Mouse (Mus musculus) embryonic facial prominence, embryonic 13.5 days (tissue): ENCODE results near the gene Strip1. TPM values are rescaled to one million over a fixed set of nuclear protein-coding genes. Genes with fewer than 3 reads are reported as not detected.
A peak's percentile ranks its signal among the peaks of the same experiment; 100 is the strongest.
"Not testable (repeated sequence)": the region's sequence is repeated elsewhere in the genome, so short reads cannot be mapped to it uniquely, and the experiment has no call there.

Experiments used
- ATAC-seq: fragments of 200-750 bp; cut with Nextera tagmentation; 2 replicates; pipeline ENCODE4 v1.8.0; 2017; ENCODE audit warnings: low read depth; ENCODE audit not compliant: insufficient number of reproducible peaks, insufficient read depth, low FRiP score, low TSS enrichment
- H3K27ac ChIP-seq: fragments of 300-500 bp; sonication (generic); 2 replicates; pipeline ENCODE4 v1.5.1; 2015; ENCODE audit warnings: moderate library complexity, mild to moderate bottlenecking, inconsistent platforms
- H3K27me3 ChIP-seq: fragments of 300-500 bp; sonication (generic); 2 replicates; pipeline ENCODE4 v1.6.1; 2015; ENCODE audit warnings: mild to moderate bottlenecking, inconsistent platforms
- H3K36me3 ChIP-seq: fragments of 300-500 bp; sonication (generic); 2 replicates; pipeline ENCODE4 v1.6.1; 2015; ENCODE audit warnings: mild to moderate bottlenecking, inconsistent platforms
- H3K4me1 ChIP-seq: fragments of 300-500 bp; sonication (generic); 2 replicates; pipeline ENCODE4 v1.6.1; 2015; ENCODE audit warnings: inconsistent platforms
- H3K4me2 ChIP-seq: fragments of 300-500 bp; sonication (generic); 2 replicates; pipeline ENCODE4 v1.6.1; 2015; ENCODE audit warnings: moderate library complexity, mild to moderate bottlenecking, inconsistent platforms
- H3K4me3 ChIP-seq: fragments of 300-500 bp; sonication (generic); 2 replicates; pipeline ENCODE4 v1.5.1; 2015; ENCODE audit warnings: mild to moderate bottlenecking, inconsistent platforms
- H3K9ac ChIP-seq: fragments of 300-500 bp; sonication (generic); 2 replicates; pipeline ENCODE4 v1.6.1; 2015; ENCODE audit warnings: mild to moderate bottlenecking, inconsistent platforms
- H3K9me3 ChIP-seq: fragments of 300-500 bp; sonication (generic); 2 replicates; pipeline ENCODE4 v1.6.1; 2016; ENCODE audit warnings: inconsistent platforms
- WGBS: fragments of 180-500 bp; shearing (Covaris S2); methylation state at CpG from one replicate; pipeline ENCODE4 v1.1.7; 2015; ENCODE audit warnings: mixed read lengths; 5-methylcytosine and 5-hydroxymethylcytosine counted together
- polyA plus RNA-seq: library from polyadenylated mRNA; unstranded; fragments of >200 nt; fragmentation: Nextera tagmentation; extraction: Ambion mirVana; gene quantifications from 2 replicates; pipeline ENCODE4 v1.2.1, GENCODE M21; 2015

Strip1 gene
- polyA plus RNA-seq, 1 experiment from 2014 or later = 69.1 TPM

- no peaks in the 10 kb centered on the region for H3K9me3 ChIP-seq
- no peaks in the 10 kb centered on the region for H3K36me3 ChIP-seq
- no peak overlapping the region for H3K27ac ChIP-seq
- H3K4me3 ChIP-seq = no peak overlapping the region
- no peak overlapping the region for H3K4me2 ChIP-seq
- no peak overlapping the region for H3K9ac ChIP-seq
- 86% methylated on average over 3 of the region's 3 CpGs for WGBS
- H3K27me3 ChIP-seq = no peaks in the 10 kb centered on the region
- ATAC-seq = no peak
- H3K4me1 ChIP-seq = peaks cover 1% of the 10 kb centered on the region; the same call in 1 of the 2 replicates
These were observed 21.5 kb upstream of the Strip1 start for GRCm38 (mm10) chr3:107652968-107653367.

DNA sequence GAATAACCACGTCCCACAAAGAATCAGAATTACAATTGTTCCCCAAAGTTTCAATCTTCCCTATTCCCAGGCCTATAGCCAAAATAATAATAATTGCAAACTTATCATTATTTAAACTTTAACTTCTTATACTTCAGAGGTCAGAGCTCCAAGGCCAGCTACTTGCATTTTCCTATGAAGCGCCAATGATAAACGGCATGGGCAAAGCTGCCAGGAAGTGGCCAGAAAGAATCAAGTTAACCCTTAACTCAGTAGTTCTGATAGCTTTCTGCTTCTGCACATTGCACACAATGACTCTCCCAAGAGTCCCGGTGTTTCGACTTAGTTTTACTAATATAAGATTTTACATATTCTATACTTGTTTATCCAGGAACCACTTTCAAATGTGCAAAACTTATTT, 18.8 kb upstream of the Strip1 start:
- H3K36me3 ChIP-seq = not testable (repeated sequence)

GRCm38 (mm10) chr3:107646947-107647346, 15.5 kb upstream of the Strip1 start:
- no peaks in the 10 kb centered on the region for H3K27me3 ChIP-seq
- ATAC-seq = no peak
- H3K36me3 ChIP-seq = no peaks in the 10 kb centered on the region
- 88% methylated on average over 3 of the region's 3 CpGs for WGBS
- H3K9me3 ChIP-seq = no peaks in the 10 kb centered on the region
- no peak overlapping the region for H3K9ac ChIP-seq
- H3K4me3 ChIP-seq = no peak overlapping the region
- H3K4me2 ChIP-seq = no peak overlapping the region
- H3K4me1 ChIP-seq = peaks cover 5% of the 10 kb centered on the region; the same call in 1 of the 2 replicates
- H3K27ac ChIP-seq = no peak overlapping the region

More for the DNA sequence above, 18.8 kb upstream of the Strip1 start:
- ATAC-seq, H3K9me3 ChIP-seq, H3K4me1 ChIP-seq, H3K9ac ChIP-seq, H3K4me2 ChIP-seq, H3K27me3 ChIP-seq, H3K4me3 ChIP-seq, H3K27ac ChIP-seq: not testable (repeated sequence)
- WGBS = 73% methylated on average over 5 of the region's 5 CpGs

DNA sequence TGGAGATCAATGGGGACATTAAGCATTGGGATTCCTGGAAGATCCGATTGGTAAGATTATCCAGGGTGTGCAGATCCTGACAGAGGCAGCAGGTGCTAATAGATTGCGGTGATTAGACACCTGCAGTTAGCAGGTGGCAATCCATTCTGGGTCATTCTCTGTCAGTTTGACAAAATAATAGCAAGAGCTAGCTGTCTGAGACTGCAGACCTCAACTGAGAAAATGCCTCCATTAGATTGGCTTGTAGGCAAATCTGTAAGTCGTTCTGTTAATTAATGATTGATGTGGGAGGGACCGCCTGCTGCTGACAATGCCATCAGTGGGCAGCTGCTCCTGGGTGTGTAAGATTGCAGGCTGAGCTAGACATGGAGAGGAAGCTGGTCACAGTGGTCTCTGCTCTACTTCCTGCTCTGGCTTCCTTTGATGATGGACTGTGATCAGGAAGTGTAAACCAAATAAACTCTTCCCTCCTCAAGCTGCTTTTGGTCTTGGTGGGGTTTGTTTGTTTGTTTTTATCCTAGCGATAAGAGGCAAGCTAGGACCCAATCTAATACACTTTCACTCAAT, 6.2 kb upstream of the Strip1 start:
- Histone ChIP-seq H3K27ac (no peak overlapping the region), H3K4me2 (no peak overlapping the region), H3K4me3 (no peak overlapping the region), H3K4me1 (no peaks in the 10 kb centered on the region), H3K36me3 (no peaks in the 10 kb centered on the region), H3K27me3 (no peaks in the 10 kb centered on the region), H3K9me3 (no peaks in the 10 kb centered on the region), H3K9ac (no peak overlapping the region)
- WGBS = 75% methylated on average over 5 of the region's 5 CpGs
- ATAC-seq = no peak

DNA sequence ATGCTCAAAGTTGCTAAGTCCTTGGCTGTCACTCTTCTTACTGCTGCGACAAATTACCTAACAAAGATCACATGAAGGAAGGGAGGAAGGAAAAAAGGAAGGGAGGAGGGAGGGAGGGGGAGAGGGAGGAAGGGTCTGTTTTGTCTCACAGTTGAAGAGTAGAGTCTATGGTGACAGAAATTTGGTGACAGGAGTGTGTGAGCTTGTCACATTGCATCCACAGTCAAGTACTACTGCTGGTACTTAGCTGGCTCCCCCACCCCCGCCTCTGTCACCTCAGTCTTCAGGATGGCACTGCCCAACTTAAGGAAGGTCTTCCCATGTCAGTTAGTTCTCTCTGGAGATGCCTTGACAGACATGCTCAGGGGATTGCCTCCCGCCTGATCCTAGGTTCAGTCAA, 4.7 kb upstream of the Strip1 start:
- H3K27ac ChIP-seq = no peak overlapping the region
- no peak overlapping the region for H3K4me3 ChIP-seq
- ATAC-seq = no peak
- H3K4me2 ChIP-seq = no peak overlapping the region
- H3K36me3 ChIP-seq = no peaks in the 10 kb centered on the region
- no peaks in the 10 kb centered on the region for H3K9me3 ChIP-seq
- no peaks in the 10 kb centered on the region for H3K27me3 ChIP-seq
- H3K9ac ChIP-seq = no peak overlapping the region
- no peaks in the 10 kb centered on the region for H3K4me1 ChIP-seq
- WGBS = 73% methylated on average over 3 of the region's 3 CpGs

- Histone ChIP-seq H3K4me1 (no peaks in the 10 kb centered on the region), H3K27ac (no peak overlapping the region), H3K9me3 (no peaks in the 10 kb centered on the region), H3K9ac (no peak overlapping the region), H3K27me3 (no peaks in the 10 kb centered on the region), H3K4me3 (no peak overlapping the region), H3K36me3 (no peaks in the 10 kb centered on the region), H3K4me2 (no peak overlapping the region)
- 49% methylated on average over 8 of the region's 8 CpGs for WGBS
- no peak for ATAC-seq
These were observed 4.3 kb upstream of the Strip1 start for GRCm38 (mm10) chr3:107635836-107636235.

GRCm38 (mm10) chr3:107633906-107634305, 2.4 kb upstream of the Strip1 start:
- no peaks in the 10 kb centered on the region for H3K27me3 ChIP-seq
- H3K4me3 ChIP-seq = no peak overlapping the region
- no peak overlapping the region for H3K27ac ChIP-seq
- no peak overlapping the region for H3K9ac ChIP-seq
- ATAC-seq = no peak
- no peak overlapping the region for H3K4me2 ChIP-seq
- WGBS = 89% methylated on average over 9 of the region's 9 CpGs
- peaks cover under 1% of the 10 kb centered on the region; the same call in 1 of the 2 replicates for H3K36me3 ChIP-seq
- peaks cover 9% of the 10 kb centered on the region for H3K4me1 ChIP-seq
- no peaks in the 10 kb centered on the region for H3K9me3 ChIP-seq

- peaks cover 10% of the 10 kb centered on the region for H3K36me3 ChIP-seq
- H3K4me3 ChIP-seq = no peak overlapping the region
- no peaks in the 10 kb centered on the region for H3K9me3 ChIP-seq
- 84% methylated on average over 4 of the region's 4 CpGs for WGBS
- no peak for ATAC-seq
- no peak overlapping the region for H3K27ac ChIP-seq
- H3K9ac ChIP-seq = no peak overlapping the region
- no peaks in the 10 kb centered on the region for H3K27me3 ChIP-seq
- H3K4me2 ChIP-seq = no peak overlapping the region
- peaks cover 9% of the 10 kb centered on the region for H3K4me1 ChIP-seq
These were observed 1.3 kb upstream of the Strip1 start for GRCm38 (mm10) chr3:107632786-107633185.

DNA sequence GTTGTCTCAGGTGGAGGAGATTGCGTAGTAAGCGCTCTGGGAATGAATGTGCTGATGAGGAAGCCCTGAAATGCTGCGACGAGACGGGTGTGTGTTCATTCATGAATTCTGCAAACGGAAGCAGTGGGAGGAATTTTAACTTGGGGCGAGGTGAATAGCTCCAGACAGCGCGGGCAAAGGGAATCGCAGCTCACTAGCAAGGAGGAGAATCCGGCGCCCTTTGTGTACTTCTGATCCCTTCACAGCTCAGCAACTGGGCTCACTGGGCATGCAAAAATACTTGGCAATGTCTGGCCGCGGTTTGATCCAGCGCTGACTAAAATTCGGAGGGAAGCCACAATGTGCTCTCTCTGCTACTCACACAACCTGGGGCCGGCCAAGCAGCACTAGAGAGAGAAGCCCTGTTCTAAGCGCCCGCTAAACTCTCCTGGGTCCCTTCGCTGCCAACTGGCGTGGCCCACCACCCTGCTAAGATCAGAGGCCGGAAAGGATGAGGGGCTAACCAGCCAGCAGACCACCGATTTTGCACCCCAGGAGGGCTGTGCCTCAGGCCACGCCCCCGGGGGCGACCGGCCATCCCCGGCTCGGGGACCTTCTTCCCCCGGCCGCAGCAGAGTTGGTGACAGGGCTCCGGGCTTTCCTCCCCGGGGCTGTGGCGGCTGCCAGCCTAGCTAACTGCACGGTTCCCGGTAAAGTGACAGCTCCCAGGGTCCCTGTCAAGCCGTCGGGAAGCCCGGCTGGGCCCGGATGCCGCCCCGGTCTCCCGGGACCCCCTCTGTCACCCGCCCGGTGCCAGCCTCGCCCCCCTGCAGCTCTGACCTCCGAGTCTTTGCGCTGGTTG, 592 bp downstream of the Strip1 start, which contains the start of gene Gm10961:
Gm10961 (plus strand) TSS at position 641 of the 841 bp plus-strand sequence.
- H3K4me3 ChIP-seq = peak within 1 kb of the TSS; percentile 99
- no peaks in the 10 kb centered on the region for H3K9me3 ChIP-seq
- H3K27ac ChIP-seq = peak within 1 kb of the TSS; percentile 96
- H3K9ac ChIP-seq = peak within 1 kb of the TSS; percentile 98
- H3K4me2 ChIP-seq = peak within 1 kb of the TSS; percentile 87
- H3K27me3 ChIP-seq = no peaks in the 10 kb centered on the region
- peaks cover 9% of the 10 kb centered on the region for H3K4me1 ChIP-seq
- H3K36me3 ChIP-seq = peaks cover 29% of the 10 kb centered on the region
- ATAC-seq = peak; percentile 45
- under 1% methylated on average over 48 of the region's 48 CpGs for WGBS

DNA sequence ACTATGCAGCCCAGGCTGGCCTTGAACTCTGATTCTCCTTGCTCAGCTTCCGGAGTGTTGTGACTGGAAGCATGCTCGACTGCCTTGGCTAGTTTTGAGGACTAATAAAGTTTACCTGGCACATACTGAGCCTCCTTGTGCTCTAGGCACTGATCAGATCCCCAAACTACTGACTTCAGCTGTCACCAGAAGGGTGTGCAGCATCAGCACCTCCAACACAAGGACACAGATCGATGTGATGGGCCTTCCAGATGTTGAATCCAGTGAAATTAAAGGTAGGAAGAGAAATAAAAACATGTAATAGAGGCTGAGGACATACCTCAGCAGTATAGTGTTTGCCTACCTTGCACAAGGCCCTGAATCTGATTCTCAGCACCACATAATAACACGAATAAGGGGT, 2.1 kb downstream of the Strip1 start:
- H3K27me3 ChIP-seq = no peaks in the 10 kb centered on the region
- 93% methylated on average over 4 of the region's 4 CpGs for WGBS
- H3K36me3 ChIP-seq = peaks cover 44% of the 10 kb centered on the region
- H3K27ac ChIP-seq = no peak overlapping the region
- no peak overlapping the region for H3K4me3 ChIP-seq
- no peaks in the 10 kb centered on the region for H3K9me3 ChIP-seq
- peaks cover 9% of the 10 kb centered on the region for H3K4me1 ChIP-seq
- no peak for ATAC-seq
- no peak overlapping the region for H3K4me2 ChIP-seq
- H3K9ac ChIP-seq = no peak overlapping the region

DNA sequence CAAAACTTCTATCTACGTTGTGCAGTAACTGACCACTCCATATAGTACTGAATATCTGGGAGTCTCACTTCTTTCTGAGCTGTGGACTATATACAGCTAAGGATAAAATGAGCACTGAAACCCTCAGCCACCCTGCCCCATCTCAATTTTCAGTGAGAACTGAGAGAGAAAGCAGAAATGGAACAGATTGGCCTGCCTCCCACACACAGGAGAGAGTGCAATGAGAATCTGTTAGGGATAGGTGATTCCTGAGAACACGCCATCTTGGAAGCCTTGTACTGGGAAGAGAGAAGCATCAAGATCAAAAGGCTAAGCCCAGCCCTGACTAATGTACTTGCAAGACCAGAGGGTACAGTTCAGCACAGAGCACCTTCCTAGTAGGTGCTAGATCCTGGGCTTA, 2.9 kb downstream of the Strip1 start:
- H3K4me1 ChIP-seq = peaks cover 9% of the 10 kb centered on the region
- H3K9ac ChIP-seq = no peak overlapping the region
- H3K36me3 ChIP-seq = peaks cover 52% of the 10 kb centered on the region
- H3K27ac ChIP-seq = no peak overlapping the region
- H3K4me3 ChIP-seq = no peak overlapping the region
- H3K4me2 ChIP-seq = no peak overlapping the region
- no peaks in the 10 kb centered on the region for H3K27me3 ChIP-seq
- no peak for ATAC-seq
- H3K9me3 ChIP-seq = no peaks in the 10 kb centered on the region
- 97% methylated on average over 2 of the region's 2 CpGs for WGBS

- H3K9me3 ChIP-seq = no peaks in the 10 kb centered on the region
- H3K27ac ChIP-seq = no peak overlapping the region
- no peak overlapping the region for H3K9ac ChIP-seq
- peaks cover 62% of the 10 kb centered on the region for H3K36me3 ChIP-seq
- H3K27me3 ChIP-seq = no peaks in the 10 kb centered on the region
- H3K4me3 ChIP-seq = no peak overlapping the region
- no peak for ATAC-seq
- 93% methylated on average over 7 of the region's 7 CpGs for WGBS
- peaks cover 9% of the 10 kb centered on the region for H3K4me1 ChIP-seq
- H3K4me2 ChIP-seq = no peak overlapping the region
These were observed 3.9 kb downstream of the Strip1 start for GRCm38 (mm10) chr3:107627641-107628040.
